Mouse (Mus musculus): ENCODE data around the gene Pik3c2g.

GRCm38 (mm10) chr6:139789479-139789878, 202.5 kb downstream of the Pik3c2g start:
- no peak for TF ChIP-seq CTCF (IDR thresholded peaks at IDR 0.05; ENCODE audit: borderline replicate concordance, control insufficient read depth, extremely low read depth, insufficient read depth, low read length, poor library complexity)
- no peak for TF ChIP-seq POLR2A (IDR thresholded peaks at IDR 0.05; ENCODE audit: control insufficient read depth, extremely low read depth, insufficient read depth, low read length, poor library complexity)

All from thymus, adult 2 months (tissue).